Mouse (Mus musculus): Measurements from ENCODE around the gene Tdrd7.

The Tdrd7 gene

GRCm38 (mm10) chr4:45972448-45972854 lies 7.3 kb downstream of the Tdrd7 start:
- no peak for DNase-seq (ENCODE audit: low spot score)

DNA sequence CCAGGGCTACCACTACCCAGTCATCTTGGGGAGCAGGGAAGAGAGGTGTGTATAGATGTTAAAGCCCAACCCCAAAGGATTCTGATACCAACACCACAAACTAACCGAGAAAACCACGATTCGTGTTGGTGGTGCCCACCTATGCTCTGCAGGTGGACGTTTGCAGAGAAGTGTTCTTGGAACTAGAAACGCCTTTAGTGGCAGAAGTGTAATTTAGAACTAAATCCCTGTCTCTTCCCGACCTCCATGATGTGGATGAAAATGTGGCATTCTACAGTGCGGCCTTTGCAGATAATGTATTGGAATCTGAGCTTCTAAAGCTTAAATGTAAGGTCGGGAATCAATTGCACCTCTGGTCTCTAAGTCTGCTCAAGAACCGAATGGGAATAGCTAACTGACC lies 7.8 kb downstream of the Tdrd7 start:
- no peak for DNase-seq (ENCODE audit: low spot score)

DNA sequence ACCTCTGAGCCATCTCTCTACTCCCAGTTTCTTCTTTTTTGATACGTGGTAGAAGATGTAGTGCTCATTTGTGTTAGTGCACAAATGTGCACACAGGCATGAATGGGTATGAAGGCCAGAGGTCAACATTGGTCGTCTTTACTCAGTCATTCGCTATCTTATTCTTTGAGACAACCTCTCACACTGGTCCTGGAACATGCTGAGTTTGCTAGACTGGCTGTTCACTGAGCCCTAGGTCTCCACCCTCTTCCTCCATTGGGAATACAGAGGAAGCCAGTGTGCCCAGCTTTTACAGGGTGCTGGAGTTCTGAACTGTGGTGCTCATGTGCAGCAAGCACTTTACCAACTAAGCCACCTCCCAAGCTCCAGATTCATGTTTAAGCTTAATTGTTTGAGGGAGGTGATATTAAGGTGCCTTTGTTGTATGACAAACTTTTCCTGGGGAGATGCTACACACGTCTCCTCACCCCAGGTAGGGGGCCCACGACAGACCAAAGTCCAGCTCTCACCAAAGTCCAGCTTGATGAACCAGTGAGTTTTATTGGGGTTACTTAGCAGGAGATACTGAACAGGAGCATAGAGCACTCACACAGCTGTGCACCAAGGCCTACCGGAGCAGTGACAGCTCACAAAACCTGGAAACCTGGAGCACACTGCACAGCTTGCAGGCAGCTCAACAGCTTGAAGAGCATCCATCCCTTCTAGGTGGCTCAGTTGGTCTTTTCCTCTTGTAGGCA lies 12.0 kb downstream of the Tdrd7 start:
- no peak for DNase-seq (ENCODE audit: low spot score)

DNA sequence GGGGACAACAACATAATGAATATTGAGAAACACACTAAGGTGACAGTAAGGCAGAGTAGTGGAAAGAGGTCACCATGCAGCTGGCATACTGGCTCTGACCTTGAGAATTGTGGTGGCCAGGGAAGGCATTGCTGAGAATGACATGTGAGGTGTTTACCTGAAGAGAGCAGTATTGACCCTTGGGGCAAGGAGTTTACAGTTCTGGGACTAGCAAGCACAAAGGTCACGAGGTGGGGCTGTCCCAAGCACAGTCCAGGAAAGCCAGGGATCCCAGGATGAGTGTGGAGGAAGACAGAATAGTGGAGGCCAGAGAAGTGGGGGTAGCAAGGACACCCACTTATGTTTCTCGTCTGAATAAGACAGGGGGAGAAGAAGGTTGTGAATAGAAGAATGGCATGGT lies 14.8 kb downstream of the Tdrd7 start:
- no peak for DNase-seq (ENCODE audit: low spot score)

DNA sequence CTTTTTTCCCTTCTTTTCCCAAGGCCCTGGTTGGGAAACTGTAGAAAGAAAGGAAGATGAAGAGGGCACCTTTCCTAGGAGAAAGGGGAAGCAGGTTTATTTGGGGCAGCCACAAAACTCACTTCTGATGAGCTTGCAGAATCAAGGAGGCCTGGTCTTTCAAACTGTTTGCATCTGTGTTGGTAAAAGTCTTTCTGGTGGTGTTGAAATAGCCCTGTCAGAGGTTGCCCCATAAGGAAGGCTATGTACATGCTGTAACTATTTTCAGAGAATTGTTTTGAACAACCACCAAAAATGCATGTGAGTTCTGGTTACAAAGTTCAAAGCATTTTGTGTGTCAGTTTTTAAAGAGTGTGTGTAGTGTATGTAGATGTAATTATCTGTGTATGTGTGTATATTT lies 15.9 kb downstream of the Tdrd7 start:
- DNase-seq (ENCODE audit: low spot score), result no peak

GRCm38 (mm10) chr4:45990427-45991135 lies 25.4 kb downstream of the Tdrd7 start:
- DNase-seq (ENCODE audit: low spot score), result no peak

- no peak for DNase-seq (ENCODE audit: low spot score)
Measured at GRCm38 (mm10) chr4:45998536-45998935, 33.4 kb downstream of the Tdrd7 start.

- DNase-seq (ENCODE audit: low spot score), result no peak
Measured at GRCm38 (mm10) chr4:46008142-46008793, 43.1 kb downstream of the Tdrd7 start.

GRCm38 (mm10) chr4:46011698-46012097 lies 46.6 kb downstream of the Tdrd7 start:
- DNase-seq (ENCODE audit: low spot score), result no peak

DNA sequence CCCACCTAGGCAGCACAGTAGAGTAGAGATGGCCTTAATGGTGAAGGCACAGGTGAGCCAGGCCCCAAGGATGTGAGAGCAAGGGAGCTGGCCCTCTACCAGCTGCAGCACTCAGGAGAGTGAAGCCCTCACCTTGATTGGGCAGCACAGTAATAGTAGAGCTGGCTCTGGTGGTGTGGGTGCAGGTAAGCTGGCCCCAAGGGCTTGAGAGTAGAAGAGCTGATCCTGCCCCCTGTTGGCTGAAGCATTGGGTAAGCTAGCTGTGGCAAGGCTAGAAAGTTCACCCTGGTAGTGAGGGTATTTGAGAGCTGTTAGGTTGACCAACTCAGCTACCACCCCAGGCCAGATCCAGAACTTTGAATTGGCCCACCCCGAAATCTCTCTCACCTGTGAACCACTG lies 50.5 kb downstream of the Tdrd7 start:
- no peak for DNase-seq (ENCODE audit: low spot score)

- no peak for DNase-seq (ENCODE audit: low spot score)
Measured at GRCm38 (mm10) chr4:46023021-46023481, 57.9 kb downstream of the Tdrd7 start.

DNA sequence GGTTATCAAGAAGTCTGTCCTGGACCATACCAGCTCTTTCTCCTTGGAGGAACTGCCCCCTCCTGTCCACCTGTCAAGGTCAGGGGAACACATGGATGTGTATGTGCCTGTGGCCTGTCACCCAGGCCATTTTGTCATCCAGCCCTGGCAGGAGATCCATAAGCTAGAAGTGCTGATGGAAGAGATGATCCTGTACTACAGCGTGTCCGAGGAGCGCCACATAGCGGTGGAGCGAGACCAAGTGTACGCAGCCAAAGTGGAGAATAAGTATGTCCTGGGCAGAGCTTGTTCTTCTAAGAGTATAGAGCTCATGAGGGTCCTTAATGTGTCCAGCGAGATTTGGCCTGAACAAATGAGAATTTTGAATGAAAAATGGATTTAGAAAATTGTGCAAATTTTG lies 60.8 kb downstream of the Tdrd7 start:
- no peak for DNase-seq (ENCODE audit: low spot score)

GRCm38 (mm10) chr4:46028224-46028623 lies 63.1 kb downstream of the Tdrd7 start:
- no peak for DNase-seq (ENCODE audit: low spot score)

DNA sequence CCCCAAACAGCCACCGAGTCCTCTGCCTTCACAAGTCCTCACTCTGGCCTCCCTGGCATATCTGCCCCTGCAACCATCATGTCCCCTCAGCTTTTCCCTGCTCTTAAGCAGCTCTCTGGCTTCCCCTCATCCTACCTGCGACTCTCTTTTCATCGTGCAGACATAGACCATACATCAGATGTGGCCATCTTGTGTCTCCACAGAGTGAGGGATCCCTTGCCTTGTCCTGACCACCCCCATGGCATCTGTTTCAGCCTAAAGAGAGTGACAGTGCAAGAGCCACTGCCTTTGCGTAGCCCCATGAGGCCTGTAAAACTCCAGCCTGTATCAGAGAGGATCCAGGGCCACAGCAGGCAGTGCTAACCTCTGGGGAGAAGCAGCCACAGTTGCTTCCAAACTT lies 63.6 kb downstream of the Tdrd7 start:
- no peak for DNase-seq (ENCODE audit: low spot score)

DNA sequence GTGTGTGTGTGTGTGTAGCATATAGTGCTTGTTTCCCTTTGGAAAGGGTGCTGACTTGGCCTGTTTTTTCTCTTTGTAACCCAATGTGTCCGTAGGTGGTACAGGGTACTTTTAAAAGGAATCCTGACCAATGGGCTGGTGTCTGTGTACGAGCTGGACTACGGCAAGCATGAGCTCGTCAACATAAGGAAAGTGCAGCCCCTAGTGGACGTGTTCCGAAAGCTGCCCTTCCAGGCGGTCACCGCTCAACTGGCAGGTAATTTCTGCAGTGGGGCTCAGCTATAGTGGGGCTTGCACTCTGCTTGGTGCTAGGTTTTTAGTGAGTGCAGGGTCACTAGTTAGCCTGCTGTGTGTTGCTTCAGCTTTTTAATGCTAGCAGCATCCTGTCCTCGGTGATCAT lies 64.4 kb downstream of the Tdrd7 start:
- no peak for DNase-seq (ENCODE audit: low spot score)

GRCm38 (mm10) chr4:46032448-46032847 lies 67.3 kb downstream of the Tdrd7 start:
- DNase-seq (ENCODE audit: low spot score), result no peak

- no peak for DNase-seq (ENCODE audit: low spot score)
Measured at GRCm38 (mm10) chr4:46033197-46033596, 68.1 kb downstream of the Tdrd7 start.

GRCm38 (mm10) chr4:46038591-46038891 lies 73.4 kb downstream of the Tdrd7 start:
- DNase-seq (ENCODE audit: low spot score), result no peak

DNA sequence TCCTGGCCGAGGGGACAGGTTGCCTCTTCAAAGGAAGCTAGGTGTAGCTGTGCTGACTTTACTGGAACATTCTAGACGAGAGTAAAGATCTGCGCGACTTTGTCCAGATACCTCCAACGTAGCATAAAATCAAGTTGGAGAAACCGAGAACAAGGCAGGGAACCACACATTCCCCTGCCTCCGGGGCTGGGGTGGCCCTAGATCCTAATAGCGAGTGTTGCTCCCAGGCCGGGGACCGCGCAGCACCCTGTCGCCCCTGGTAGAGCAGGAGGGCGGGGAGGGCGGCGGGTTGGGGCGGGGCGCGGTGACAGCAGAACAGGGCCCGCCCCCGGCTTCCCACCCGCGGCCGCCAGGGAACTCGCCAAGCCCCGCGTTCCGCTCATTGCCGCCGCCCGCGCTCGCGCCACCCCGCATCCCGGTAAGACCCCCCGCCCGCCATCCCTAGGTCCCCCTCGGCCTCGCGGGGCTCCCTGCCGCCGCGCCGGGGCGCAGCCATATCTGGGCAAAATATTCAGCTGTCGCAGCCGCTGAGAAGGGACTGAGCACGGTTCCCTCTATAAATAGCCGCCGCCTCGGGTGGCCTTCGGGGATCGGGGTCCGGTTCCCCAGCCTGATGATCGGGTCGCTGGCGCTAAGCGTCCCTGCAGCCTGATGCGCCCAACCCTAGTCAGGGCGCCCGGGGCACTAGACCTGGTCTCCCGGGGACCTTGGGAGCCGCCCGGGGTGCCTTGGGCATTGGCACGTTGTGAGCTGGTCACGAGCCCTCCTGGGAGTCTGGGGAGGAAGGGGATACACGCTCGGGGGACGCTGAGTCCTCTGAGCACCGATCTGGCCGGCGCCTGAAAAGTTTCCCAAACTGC lies 74.0 kb downstream of the Tdrd7 start, which contains the start of gene Tmod1:
Gene Tmod1 (plus strand): TSS at position 44 of the 860 bp plus-strand sequence.
- DNase-seq (ENCODE audit: low spot score), result no peak

DNA sequence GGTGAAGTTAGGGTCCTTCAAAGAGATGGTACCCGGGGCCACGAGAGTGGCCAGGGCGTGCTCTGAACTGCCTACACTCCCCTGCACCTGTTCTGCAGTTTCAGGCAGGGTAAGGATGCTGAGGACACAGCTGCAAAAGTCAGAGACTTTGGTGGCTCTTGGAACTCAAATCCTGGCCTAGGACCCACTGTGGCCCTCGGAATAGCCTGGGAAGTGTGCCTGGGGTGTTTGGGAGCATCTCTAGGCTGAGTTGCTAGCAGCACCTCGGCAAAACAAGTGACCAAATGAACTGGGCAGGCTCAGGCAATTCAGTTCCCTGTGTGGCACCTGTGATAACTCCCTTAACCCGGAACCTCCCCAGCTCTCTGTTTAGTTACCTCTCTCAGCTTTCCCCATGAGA lies 74.8 kb downstream of the Tdrd7 start:
- no peak for DNase-seq (ENCODE audit: low spot score)

DNA sequence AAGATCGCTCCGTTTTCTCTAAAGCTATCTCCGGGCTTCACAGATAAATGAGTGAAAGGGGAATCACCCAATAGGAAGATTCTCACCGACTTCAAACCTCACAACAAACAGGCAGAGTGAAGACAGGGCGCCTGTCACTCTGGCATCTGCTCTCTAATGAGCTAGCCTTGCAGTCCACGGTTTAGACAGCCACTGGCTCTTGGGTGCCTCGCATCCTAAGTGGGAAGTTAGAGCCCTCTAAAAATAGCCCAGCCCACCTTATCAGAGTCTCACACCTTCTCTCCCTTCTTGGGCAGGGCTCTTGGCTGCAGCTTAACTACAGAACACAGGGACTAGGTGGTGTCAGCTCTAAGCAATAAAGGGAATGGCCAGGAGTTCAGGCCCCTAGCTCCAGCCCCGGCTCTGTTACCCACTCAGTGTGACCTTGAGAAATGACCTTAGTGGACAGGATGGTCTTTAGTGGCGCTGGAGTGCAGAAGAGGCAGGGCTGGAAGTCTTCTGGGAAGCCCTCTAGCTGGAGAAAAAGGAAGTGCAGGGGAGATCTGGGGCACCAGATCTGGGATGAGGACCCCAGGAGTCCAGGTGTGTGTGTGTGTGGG lies 75.6 kb downstream of the Tdrd7 start:
- DNase-seq (ENCODE audit: low spot score), result no peak

All from ovary, postnatal 10 days (tissue).